Mouse (Mus musculus) midbrain, embryonic 14.5 days (tissue): ENCODE results near the gene Vmp1. TPM values are rescaled to one million over a fixed set of nuclear protein-coding genes. Genes with fewer than 3 reads are reported as not detected.
A peak's percentile ranks its signal among the peaks of the same experiment; 100 is the strongest.

Source experiments
- ATAC-seq: fragments of 200-750 bp; cut with Nextera tagmentation; 2 replicates; pipeline ENCODE4 v1.8.0; 2017; ENCODE audit warnings: moderate number of reproducible peaks, moderate library complexity; ENCODE audit not compliant: low FRiP score, low TSS enrichment
- DNase-seq: peaks from one replicate; pipeline ENCODE4 v3.0.0-alpha.2; 2015
- H3K27ac ChIP-seq: fragments of 300-500 bp; sonication (generic); replicated peaks from 2 replicates; pipeline ENCODE4 v1.5.1; 2014; ENCODE audit warnings: mild to moderate bottlenecking, low read depth, low read length, moderate library complexity
- H3K27me3 ChIP-seq: fragments of 300-500 bp; sonication (generic); 2 replicates; pipeline ENCODE4 v1.6.1; 2014; ENCODE audit warnings: low read length, control low read depth, mixed read lengths; ENCODE audit not compliant: control insufficient read depth, insufficient read depth
- H3K36me3 ChIP-seq: fragments of 300-500 bp; sonication (generic); 2 replicates; pipeline ENCODE4 v1.6.1; 2014; ENCODE audit warnings: low read length, control low read depth; ENCODE audit not compliant: control insufficient read depth, insufficient read depth
- H3K4me1 ChIP-seq: fragments of 300-500 bp; sonication (generic); 2 replicates; pipeline ENCODE4 v1.6.1; 2014; ENCODE audit warnings: mild to moderate bottlenecking, antibody characterized with exemption, low read length, control low read depth; ENCODE audit not compliant: control insufficient read depth, insufficient read depth
- H3K4me2 ChIP-seq: fragments of 300-500 bp; sonication (generic); 2 replicates; pipeline ENCODE4 v1.6.1; 2014; ENCODE audit warnings: mild to moderate bottlenecking, low read length, moderate library complexity
- H3K4me3 ChIP-seq: fragments of 300-500 bp; sonication (generic); replicated peaks from 2 replicates; pipeline ENCODE4 v1.5.1; 2014; ENCODE audit warnings: low read depth, low read length
- H3K9ac ChIP-seq: fragments of 300-500 bp; sonication (generic); replicated peaks from 2 replicates; pipeline ENCODE4 v1.6.1; 2014; ENCODE audit warnings: mild to moderate bottlenecking, low read length, moderate library complexity
- H3K9me3 ChIP-seq: fragments of 300-500 bp; sonication (generic); 2 replicates; pipeline ENCODE4 v1.6.1; 2016; ENCODE audit warnings: low read length, control low read depth, mixed read lengths; ENCODE audit not compliant: control insufficient read depth
- WGBS: fragments of 180-500 bp; shearing (Covaris S2); extraction: QIAGEN DNeasy Blood & Tissue Kit; methylation state at CpG from one replicate; pipeline ENCODE4 v1.1.7; 2014; 5-methylcytosine and 5-hydroxymethylcytosine counted together
- polyA plus RNA-seq: library from polyadenylated mRNA; unstranded; fragments of >200 nt; fragmentation: Nextera tagmentation; extraction: Ambion mirVana; gene quantifications from 2 replicates; pipeline ENCODE4 v1.2.1, GENCODE M21; 2014

Gene Vmp1
- polyA plus RNA-seq, 1 experiment from 2014 or later, result 129 TPM

- H3K9ac ChIP-seq, result no peak overlapping the region
- ATAC-seq, result no peak
- DNase-seq, result no peak
- WGBS, result 94% methylated on average over 4 of the region's 4 CpGs
- H3K4me3 ChIP-seq, result no peak overlapping the region
- no peaks in the 10 kb centered on the region for H3K27me3 ChIP-seq
- H3K4me2 ChIP-seq, result no peak overlapping the region
- no peaks in the 10 kb centered on the region for H3K4me1 ChIP-seq
- no peak overlapping the region for H3K27ac ChIP-seq
- H3K9me3 ChIP-seq, result no peaks in the 10 kb centered on the region
- 0 out of 2 replicates have a peak, but pooled peaks cover 2% of the 10 kb centered on the region for H3K36me3 ChIP-seq
These were observed 31.1 kb downstream of the Vmp1 start for GRCm38 (mm10) chr11:86652578-86652979.

GRCm38 (mm10) chr11:86650676-86651075 is 33.0 kb downstream of the Vmp1 start:
- no peak overlapping the region for H3K9ac ChIP-seq
- H3K9me3 ChIP-seq, result no peaks in the 10 kb centered on the region
- no peak overlapping the region for H3K27ac ChIP-seq
- H3K4me3 ChIP-seq, result no peak overlapping the region
- no peak overlapping the region for H3K4me2 ChIP-seq
- ATAC-seq, result no peak
- 0 out of 2 replicates have a peak, but pooled peaks cover 2% of the 10 kb centered on the region for H3K36me3 ChIP-seq
- 35% methylated on average over 6 of the region's 6 CpGs for WGBS
- H3K4me1 ChIP-seq, result no peaks in the 10 kb centered on the region
- H3K27me3 ChIP-seq, result no peaks in the 10 kb centered on the region
- DNase-seq, result no peak

- Histone ChIP-seq H3K4me1 (no peaks in the 10 kb centered on the region), H3K9ac (no peak overlapping the region), H3K4me2 (no peak overlapping the region), H3K36me3 (0 out of 2 replicates have a peak, but pooled peaks cover 2% of the 10 kb centered on the region), H3K9me3 (no peaks in the 10 kb centered on the region), H3K4me3 (no peak overlapping the region), H3K27ac (no peak overlapping the region), H3K27me3 (no peaks in the 10 kb centered on the region)
- DNase-seq (no peak), ATAC-seq (no peak)
- 89% methylated on average over 1 of the region's 1 CpGs for WGBS
These were observed 34.1 kb downstream of the Vmp1 start for GRCm38 (mm10) chr11:86649542-86649941.

- H3K36me3 ChIP-seq, result peaks cover 6% of the 10 kb centered on the region; the same call in 1 of the 2 replicates
- no peaks in the 10 kb centered on the region for H3K4me1 ChIP-seq
- no peaks in the 10 kb centered on the region for H3K9me3 ChIP-seq
- no peaks in the 10 kb centered on the region for H3K27me3 ChIP-seq
- no peak for DNase-seq
- H3K4me3 ChIP-seq, result no peak overlapping the region
- no peak overlapping the region for H3K9ac ChIP-seq
- H3K27ac ChIP-seq, result no peak overlapping the region
- no peak for ATAC-seq
- 83% methylated on average over 15 of the region's 15 CpGs for WGBS
- no peak overlapping the region for H3K4me2 ChIP-seq
These were observed 35.8 kb downstream of the Vmp1 start for GRCm38 (mm10) chr11:86647706-86648447.

GRCm38 (mm10) chr11:86646885-86647459 is 36.7 kb downstream of the Vmp1 start:
- no peak for DNase-seq
- H3K36me3 ChIP-seq, result peaks cover 12% of the 10 kb centered on the region
- no peaks in the 10 kb centered on the region for H3K4me1 ChIP-seq
- H3K4me2 ChIP-seq, result no peak overlapping the region
- no peak overlapping the region for H3K9ac ChIP-seq
- no peak for ATAC-seq
- 90% methylated on average over 3 of the region's 3 CpGs for WGBS
- H3K4me3 ChIP-seq, result no peak overlapping the region
- H3K9me3 ChIP-seq, result no peaks in the 10 kb centered on the region
- H3K27me3 ChIP-seq, result no peaks in the 10 kb centered on the region
- H3K27ac ChIP-seq, result no peak overlapping the region

- H3K9me3 ChIP-seq, result no peaks in the 10 kb centered on the region
- H3K27me3 ChIP-seq, result no peaks in the 10 kb centered on the region
- WGBS, result 68% methylated on average over 7 of the region's 7 CpGs
- H3K4me1 ChIP-seq, result no peaks in the 10 kb centered on the region
- no peak overlapping the region for H3K27ac ChIP-seq
- H3K4me2 ChIP-seq, result no peak overlapping the region
- ATAC-seq, result no peak
- no peak overlapping the region for H3K4me3 ChIP-seq
- H3K36me3 ChIP-seq, result peaks cover 12% of the 10 kb centered on the region
- H3K9ac ChIP-seq, result no peak overlapping the region
- peak; percentile 11 for DNase-seq
These were observed 37.4 kb downstream of the Vmp1 start for GRCm38 (mm10) chr11:86646136-86646834.

- Histone ChIP-seq H3K36me3 (peaks cover 16% of the 10 kb centered on the region), H3K4me2 (no peak overlapping the region), H3K27me3 (no peaks in the 10 kb centered on the region), H3K27ac (no peak overlapping the region), H3K4me3 (no peak overlapping the region), H3K9ac (no peak overlapping the region), H3K9me3 (no peaks in the 10 kb centered on the region), H3K4me1 (no peaks in the 10 kb centered on the region)
- no peak for DNase-seq
- no peak for ATAC-seq
- 94% methylated on average over 4 of the region's 4 CpGs for WGBS
These were observed 39.1 kb downstream of the Vmp1 start for GRCm38 (mm10) chr11:86644553-86644952.

GRCm38 (mm10) chr11:86641714-86642113 is 41.9 kb downstream of the Vmp1 start:
- Histone ChIP-seq H3K9ac (no peak overlapping the region), H3K4me3 (no peak overlapping the region), H3K9me3 (no peaks in the 10 kb centered on the region), H3K4me1 (no peaks in the 10 kb centered on the region), H3K27ac (no peak overlapping the region), H3K27me3 (no peaks in the 10 kb centered on the region), H3K4me2 (no peak overlapping the region), H3K36me3 (peaks cover 14% of the 10 kb centered on the region)
- no peak for DNase-seq
- 93% methylated on average over 4 of the region's 4 CpGs for WGBS
- no peak for ATAC-seq
